Mouse (Mus musculus): ENCODE results near the gene S100a5. TPM values are rescaled to one million over a fixed set of nuclear protein-coding genes. Genes with fewer than 3 reads are reported as not detected.

The S100a5 gene
- polyA plus RNA-seq, 1 experiment, result not detected

- Histone ChIP-seq H3K4me3 (ENCODE audit: insufficient read depth, low read length) (no peak overlapping the region), H3K27ac (ENCODE audit: insufficient read depth, low read length) (peak overlapping the region; percentile 38), H3K4me1 (ENCODE audit: control insufficient read depth, insufficient read depth, low read length) (peaks cover 21% of the 10 kb centered on the region)
- TF ChIP-seq POLR2A (IDR thresholded peaks at IDR 0.05; ENCODE audit: low read depth, low read length) (no peak), CTCF (IDR thresholded peaks at IDR 0.05; ENCODE audit: borderline replicate concordance, insufficient read depth, low read length) (no peak)
Measured at GRCm38 (mm10) chr3:90598212-90598611, 10.1 kb upstream of the S100a5 start.

- TF ChIP-seq CTCF (IDR thresholded peaks at IDR 0.05; ENCODE audit: borderline replicate concordance, insufficient read depth, low read length), result no peak
- TF ChIP-seq POLR2A (IDR thresholded peaks at IDR 0.05; ENCODE audit: low read depth, low read length), result no peak
- Histone ChIP-seq H3K4me3 (ENCODE audit: insufficient read depth, low read length) (no peak overlapping the region), H3K27ac (ENCODE audit: insufficient read depth, low read length) (no peak overlapping the region), H3K4me1 (ENCODE audit: control insufficient read depth, insufficient read depth, low read length) (peaks cover 24% of the 10 kb centered on the region)
Measured at GRCm38 (mm10) chr3:90599401-90599800, 8.9 kb upstream of the S100a5 start.

- peak overlapping the region; percentile 63 for H3K27ac ChIP-seq (ENCODE audit: insufficient read depth, low read length)
- no peak for TF ChIP-seq POLR2A (IDR thresholded peaks at IDR 0.05; ENCODE audit: low read depth, low read length)
- TF ChIP-seq CTCF (IDR thresholded peaks at IDR 0.05; ENCODE audit: borderline replicate concordance, insufficient read depth, low read length), result no peak
- peaks cover 29% of the 10 kb centered on the region for H3K4me1 ChIP-seq (ENCODE audit: control insufficient read depth, insufficient read depth, low read length)
- H3K4me3 ChIP-seq (ENCODE audit: insufficient read depth, low read length), result no peak overlapping the region
Measured at GRCm38 (mm10) chr3:90600036-90600435, 8.3 kb upstream of the S100a5 start.

- no peak for TF ChIP-seq CTCF (IDR thresholded peaks at IDR 0.05; ENCODE audit: borderline replicate concordance, insufficient read depth, low read length)
- no peak for TF ChIP-seq POLR2A (IDR thresholded peaks at IDR 0.05; ENCODE audit: low read depth, low read length)
- Histone ChIP-seq H3K4me3 (ENCODE audit: insufficient read depth, low read length) (no peak overlapping the region), H3K4me1 (ENCODE audit: control insufficient read depth, insufficient read depth, low read length) (peaks cover 35% of the 10 kb centered on the region), H3K27ac (ENCODE audit: insufficient read depth, low read length) (peak overlapping the region; percentile 63)
Measured at GRCm38 (mm10) chr3:90600458-90601195, 7.7 kb upstream of the S100a5 start.

- Histone ChIP-seq H3K4me3 (ENCODE audit: insufficient read depth, low read length) (no peak within 1 kb of the TSS), H3K27ac (ENCODE audit: insufficient read depth, low read length) (peak within 1 kb of the TSS; percentile 94), H3K4me1 (ENCODE audit: control insufficient read depth, insufficient read depth, low read length) (peaks cover 39% of the 10 kb centered on the region)
- TF ChIP-seq CTCF (IDR thresholded peaks at IDR 0.05; ENCODE audit: borderline replicate concordance, insufficient read depth, low read length) (no peak), POLR2A (IDR thresholded peaks at IDR 0.05; ENCODE audit: low read depth, low read length) (no peak)
Measured at GRCm38 (mm10) chr3:90601486-90602110, 6.7 kb upstream of the S100a5 start, which contains the start of gene Gm42674. TSS of gene Gm42674 (plus strand) at chr3:90601904.

GRCm38 (mm10) chr3:90603623-90604022 lies 4.7 kb upstream of the S100a5 start, which contains the start of gene S100a4:
TSS of gene S100a4 (plus strand) at chr3:90603771.
- peaks cover 42% of the 10 kb centered on the region for H3K4me1 ChIP-seq (ENCODE audit: control insufficient read depth, insufficient read depth, low read length)
- peak within 1 kb of the TSS; percentile 97 for H3K27ac ChIP-seq (ENCODE audit: insufficient read depth, low read length)
- H3K4me3 ChIP-seq (ENCODE audit: insufficient read depth, low read length), result peak within 1 kb of the TSS; percentile 18
- TF ChIP-seq POLR2A (IDR thresholded peaks at IDR 0.05; ENCODE audit: low read depth, low read length) (peak; percentile 77), CTCF (IDR thresholded peaks at IDR 0.05; ENCODE audit: borderline replicate concordance, insufficient read depth, low read length) (no peak)

- H3K4me3 ChIP-seq (ENCODE audit: insufficient read depth, low read length), result peak overlapping the region; percentile 18
- peaks cover 42% of the 10 kb centered on the region for H3K4me1 ChIP-seq (ENCODE audit: control insufficient read depth, insufficient read depth, low read length)
- peak overlapping the region; percentile 97 for H3K27ac ChIP-seq (ENCODE audit: insufficient read depth, low read length)
- TF ChIP-seq POLR2A (IDR thresholded peaks at IDR 0.05; ENCODE audit: low read depth, low read length), result peak; percentile 49; the same call in 1 of the 2 replicates
- no peak for TF ChIP-seq CTCF (IDR thresholded peaks at IDR 0.05; ENCODE audit: borderline replicate concordance, insufficient read depth, low read length)
Measured at GRCm38 (mm10) chr3:90604416-90604815, 3.9 kb upstream of the S100a5 start.

- peak overlapping the region; percentile 12 for H3K4me3 ChIP-seq (ENCODE audit: insufficient read depth, low read length)
- peak overlapping the region; percentile 97 for H3K27ac ChIP-seq (ENCODE audit: insufficient read depth, low read length)
- peaks cover 40% of the 10 kb centered on the region for H3K4me1 ChIP-seq (ENCODE audit: control insufficient read depth, insufficient read depth, low read length)
- no peak for TF ChIP-seq POLR2A (IDR thresholded peaks at IDR 0.05; ENCODE audit: low read depth, low read length)
- no peak for TF ChIP-seq CTCF (IDR thresholded peaks at IDR 0.05; ENCODE audit: borderline replicate concordance, insufficient read depth, low read length)
Measured at GRCm38 (mm10) chr3:90605049-90605448, 3.3 kb upstream of the S100a5 start.

GRCm38 (mm10) chr3:90605736-90606135 lies 2.6 kb upstream of the S100a5 start:
- TF ChIP-seq POLR2A (IDR thresholded peaks at IDR 0.05; ENCODE audit: low read depth, low read length), result no peak; the same call in 1 of the 2 replicates
- no peak for TF ChIP-seq CTCF (IDR thresholded peaks at IDR 0.05; ENCODE audit: borderline replicate concordance, insufficient read depth, low read length)
- Histone ChIP-seq H3K4me3 (ENCODE audit: insufficient read depth, low read length) (no peak overlapping the region), H3K27ac (ENCODE audit: insufficient read depth, low read length) (peak overlapping the region; percentile 97), H3K4me1 (ENCODE audit: control insufficient read depth, insufficient read depth, low read length) (peaks cover 34% of the 10 kb centered on the region)

GRCm38 (mm10) chr3:90606185-90606584 lies 2.1 kb upstream of the S100a5 start:
- TF ChIP-seq CTCF (IDR thresholded peaks at IDR 0.05; ENCODE audit: borderline replicate concordance, insufficient read depth, low read length), result no peak
- TF ChIP-seq POLR2A (IDR thresholded peaks at IDR 0.05; ENCODE audit: low read depth, low read length), result peak; percentile 23; the same call in 1 of the 2 replicates
- Histone ChIP-seq H3K4me3 (ENCODE audit: insufficient read depth, low read length) (no peak overlapping the region), H3K4me1 (ENCODE audit: control insufficient read depth, insufficient read depth, low read length) (peaks cover 30% of the 10 kb centered on the region), H3K27ac (ENCODE audit: insufficient read depth, low read length) (peak overlapping the region; percentile 97)
